Mouse (Mus musculus) forebrain, embryonic 14.5 days (tissue): ENCODE measurements around the gene Rps21. TPM values are rescaled to one million over a fixed set of nuclear protein-coding genes. Genes with fewer than 3 reads are reported as not detected.

Source experiments
- ATAC-seq: fragments of 200-750 bp; cut with Nextera tagmentation; 2 replicates; pipeline ENCODE4 v1.8.0; 2017; ENCODE audit warnings: mild to moderate bottlenecking, moderate library complexity
- DNase-seq: peaks from one replicate; pipeline ENCODE4 v3.0.0-alpha.2; 2015; ENCODE audit warnings: low spot score
- H3K27ac ChIP-seq: fragments of 300-500 bp; sonication (generic); 2 replicates; pipeline ENCODE4 v1.5.1; 2014; ENCODE audit warnings: low read depth, mild to moderate bottlenecking, control low read depth, low read length, moderate library complexity
- H3K27me3 ChIP-seq: fragments of 300-500 bp; sonication (generic); replicated peaks from 2 replicates; pipeline ENCODE4 v1.6.1; 2014; ENCODE audit warnings: low read length, control low read depth, mixed read lengths; ENCODE audit not compliant: control insufficient read depth, insufficient read depth
- H3K36me3 ChIP-seq: fragments of 300-500 bp; sonication (generic); 2 replicates; pipeline ENCODE4 v1.6.1; 2014; ENCODE audit warnings: low read length, control low read depth; ENCODE audit not compliant: control insufficient read depth, insufficient read depth
- H3K4me1 ChIP-seq: fragments of 300-500 bp; sonication (generic); 2 replicates; pipeline ENCODE4 v1.6.1; 2014; ENCODE audit warnings: antibody characterized with exemption, low read length, control low read depth; ENCODE audit not compliant: control insufficient read depth, insufficient read depth
- H3K4me2 ChIP-seq: fragments of 300-500 bp; sonication (generic); 2 replicates; pipeline ENCODE4 v1.6.1; 2014; ENCODE audit warnings: mild to moderate bottlenecking, control low read depth, low read length
- H3K4me3 ChIP-seq: fragments of 300-500 bp; sonication (generic); 2 replicates; pipeline ENCODE4 v1.5.1; 2014; ENCODE audit warnings: low read depth, low read length, control low read depth
- H3K9ac ChIP-seq: fragments of 300-500 bp; sonication (generic); 2 replicates; pipeline ENCODE4 v1.6.1; 2014; ENCODE audit warnings: mild to moderate bottlenecking, low read length, control low read depth, moderate library complexity
- H3K9me3 ChIP-seq: fragments of 300-500 bp; sonication (generic); replicated peaks from 2 replicates; pipeline ENCODE4 v1.6.1; 2016; ENCODE audit warnings: low read length, control low read depth, mixed read lengths; ENCODE audit not compliant: control insufficient read depth
- WGBS: fragments of 180-500 bp; shearing (Covaris S2); extraction: QIAGEN DNeasy Blood & Tissue Kit; methylation state at CpG from one replicate; pipeline ENCODE4 v1.1.7; 2014; 5-methylcytosine and 5-hydroxymethylcytosine counted together
- polyA plus RNA-seq: library from polyadenylated mRNA; unstranded; fragments of >200 nt; fragmentation: Nextera tagmentation; extraction: Ambion mirVana; gene quantifications from 2 replicates; pipeline ENCODE4 v1.2.1, GENCODE M21; 2014

The Rps21 gene
- polyA plus RNA-seq, 1 experiment from 2014 or later, result 523 TPM

DNA sequence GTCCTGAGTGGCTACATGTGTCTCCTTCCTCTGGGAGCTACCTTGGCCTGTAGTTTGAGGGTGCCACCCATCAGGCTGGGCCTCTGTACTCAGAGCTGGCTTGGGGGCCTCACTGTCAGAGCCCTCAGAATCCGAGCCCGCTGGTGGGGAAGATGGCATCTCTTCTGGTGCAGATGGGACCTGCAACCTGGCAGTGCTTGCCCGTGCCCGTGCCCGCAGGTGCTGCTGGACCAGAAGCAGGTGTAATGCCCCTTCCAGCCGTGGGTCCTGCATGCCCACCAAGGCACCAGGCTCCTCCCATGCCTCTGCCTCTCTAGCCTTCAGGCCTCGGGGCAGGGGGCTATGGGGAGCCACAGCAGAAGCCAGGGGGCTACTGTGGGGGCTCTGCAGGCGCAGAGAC, 22.1 kb downstream of the Rps21 start:
- Histone ChIP-seq H3K9me3 (no peaks in the 10 kb centered on the region), H3K4me3 (no peak overlapping the region), H3K4me1 (no peaks in the 10 kb centered on the region), H3K27me3 (no peaks in the 10 kb centered on the region), H3K27ac (no peak overlapping the region), H3K9ac (no peak overlapping the region), H3K4me2 (no peak overlapping the region), H3K36me3 (no peaks in the 10 kb centered on the region)
- no peak for DNase-seq
- WGBS, result 83% methylated on average over 8 of the region's 8 CpGs
- ATAC-seq, result no peak

DNA sequence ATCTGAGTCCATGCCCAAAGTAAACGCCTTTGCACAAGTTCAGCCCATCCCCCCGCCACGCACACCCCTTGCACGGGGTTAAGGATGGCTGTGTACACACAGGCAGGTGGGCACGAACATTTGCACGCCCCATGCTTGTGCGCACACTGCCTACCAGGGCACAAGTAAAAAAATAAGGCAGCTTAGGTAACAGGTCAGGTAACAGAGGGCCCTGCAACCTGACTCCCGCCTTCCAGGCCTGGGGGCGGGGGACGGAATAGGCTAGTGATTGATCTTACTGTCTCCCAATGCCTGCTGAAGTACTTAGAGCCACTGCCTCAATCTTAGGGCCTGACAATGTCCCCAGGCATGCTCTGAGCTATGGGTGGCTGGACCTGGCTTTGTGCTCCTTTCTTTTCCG, 31.8 kb downstream of the Rps21 start:
- H3K4me1 ChIP-seq, result no peaks in the 10 kb centered on the region
- H3K4me3 ChIP-seq, result no peak overlapping the region
- H3K9me3 ChIP-seq, result no peaks in the 10 kb centered on the region
- DNase-seq (no peak), ATAC-seq (no peak)
- no peak overlapping the region for H3K9ac ChIP-seq
- H3K36me3 ChIP-seq, result no peaks in the 10 kb centered on the region
- no peak overlapping the region for H3K27ac ChIP-seq
- H3K4me2 ChIP-seq, result no peak overlapping the region
- 59% methylated on average over 11 of the region's 11 CpGs for WGBS
- no peaks in the 10 kb centered on the region for H3K27me3 ChIP-seq

DNA sequence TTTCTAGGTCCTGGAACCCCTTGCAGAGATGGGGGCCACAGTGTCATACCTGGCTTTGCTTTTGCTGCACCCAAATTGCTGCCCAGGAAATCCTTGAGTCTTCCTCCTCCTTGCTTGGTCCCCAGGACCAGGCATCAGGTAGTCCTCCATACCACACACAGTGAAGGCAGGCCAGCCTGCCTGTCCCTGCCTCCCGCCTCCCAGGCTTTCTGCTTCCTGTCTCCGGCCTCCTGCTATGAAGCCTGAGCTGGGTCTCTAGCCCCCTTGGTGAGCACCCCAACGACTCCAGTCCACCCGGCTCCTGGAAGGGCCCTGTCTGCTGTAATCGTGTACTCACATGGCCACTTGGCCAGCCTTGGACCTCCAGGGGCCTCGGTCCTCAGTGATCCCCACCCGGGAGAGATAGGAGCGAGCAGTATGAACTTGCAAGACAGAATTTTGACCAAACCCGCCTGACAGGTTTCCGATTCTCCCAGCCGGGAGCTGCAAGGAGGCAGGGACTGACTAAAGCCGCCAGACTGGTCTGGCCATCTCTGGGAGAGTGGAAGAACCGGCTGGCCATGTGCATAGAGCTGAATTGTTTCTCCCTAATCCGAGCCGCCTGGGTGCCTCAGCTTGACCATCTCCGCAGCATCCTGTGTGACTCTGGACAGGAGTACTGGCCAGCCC, 32.4 kb downstream of the Rps21 start, which contains the start of gene Rbbp8nl:
TSS of gene Rbbp8nl (minus strand) at position 440 of the 669 bp plus-strand sequence.
- 45% methylated on average over 16 of the region's 16 CpGs for WGBS
- Histone ChIP-seq H3K4me2 (no peak within 1 kb of the TSS), H3K9ac (no peak within 1 kb of the TSS), H3K4me1 (no peaks in the 10 kb centered on the region), H3K36me3 (no peaks in the 10 kb centered on the region), H3K4me3 (no peak within 1 kb of the TSS), H3K27me3 (no peaks in the 10 kb centered on the region), H3K9me3 (no peaks in the 10 kb centered on the region), H3K27ac (no peak within 1 kb of the TSS)
- no peak for DNase-seq
- no peak for ATAC-seq

DNA sequence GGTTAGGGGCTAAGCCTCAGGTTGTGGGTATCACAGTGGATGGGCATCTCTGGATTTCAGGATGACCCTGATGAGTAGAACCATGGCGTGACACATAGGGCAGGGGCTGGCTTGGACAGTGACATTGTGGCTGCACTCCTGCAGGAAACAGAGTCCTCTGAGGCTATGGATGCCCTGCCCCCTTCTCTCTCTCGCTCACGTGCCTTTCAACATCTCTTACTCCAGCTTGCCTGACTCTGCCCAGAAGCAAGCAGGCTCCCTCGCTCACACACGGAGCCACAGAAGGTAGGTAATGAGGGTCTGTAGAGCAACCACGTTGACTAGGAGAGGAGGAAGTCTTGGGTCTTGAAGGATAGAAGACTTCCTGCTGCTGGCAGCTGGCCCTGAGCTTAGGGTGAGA, 33.3 kb downstream of the Rps21 start:
- H3K9me3 ChIP-seq, result no peaks in the 10 kb centered on the region
- DNase-seq, result no peak
- H3K27me3 ChIP-seq, result no peaks in the 10 kb centered on the region
- no peak overlapping the region for H3K4me3 ChIP-seq
- ATAC-seq, result no peak
- H3K4me2 ChIP-seq, result no peak overlapping the region
- 81% methylated on average over 6 of the region's 6 CpGs for WGBS
- H3K27ac ChIP-seq, result no peak overlapping the region
- H3K4me1 ChIP-seq, result no peaks in the 10 kb centered on the region
- H3K9ac ChIP-seq, result no peak overlapping the region
- H3K36me3 ChIP-seq, result no peaks in the 10 kb centered on the region

DNA sequence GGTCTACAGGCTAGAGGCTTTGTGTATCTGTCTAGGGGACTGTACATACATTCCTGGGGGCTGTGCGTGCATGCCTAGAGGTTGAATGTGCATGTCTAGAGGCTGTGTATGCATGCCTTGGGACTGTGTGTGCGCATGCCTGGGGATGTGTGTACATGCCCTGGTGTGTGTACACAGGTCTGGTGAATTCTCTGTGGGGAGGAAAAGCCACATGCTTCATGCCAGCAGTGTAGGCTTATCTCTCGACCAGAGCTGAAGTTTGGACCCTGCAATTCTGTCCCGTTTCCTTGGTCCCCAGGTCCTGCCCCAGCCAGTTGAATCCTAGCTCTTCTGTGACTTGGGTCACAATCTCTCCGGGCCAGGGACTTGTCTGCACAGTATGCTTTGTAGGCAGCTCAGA, 34.4 kb downstream of the Rps21 start:
- no peak for DNase-seq
- 83% methylated on average over 5 of the region's 5 CpGs for WGBS
- no peak overlapping the region for H3K4me2 ChIP-seq
- H3K9me3 ChIP-seq, result no peaks in the 10 kb centered on the region
- ATAC-seq, result no peak
- H3K36me3 ChIP-seq, result no peaks in the 10 kb centered on the region
- H3K27me3 ChIP-seq, result no peaks in the 10 kb centered on the region
- H3K4me3 ChIP-seq, result no peak overlapping the region
- no peaks in the 10 kb centered on the region for H3K4me1 ChIP-seq
- H3K9ac ChIP-seq, result no peak overlapping the region
- H3K27ac ChIP-seq, result no peak overlapping the region

- DNase-seq, result no peak
- no peak overlapping the region for H3K4me2 ChIP-seq
- WGBS, result 80% methylated on average over 4 of the region's 4 CpGs
- no peak overlapping the region for H3K4me3 ChIP-seq
- H3K4me1 ChIP-seq, result no peaks in the 10 kb centered on the region
- H3K27ac ChIP-seq, result no peak overlapping the region
- no peaks in the 10 kb centered on the region for H3K27me3 ChIP-seq
- ATAC-seq, result no peak
- no peaks in the 10 kb centered on the region for H3K36me3 ChIP-seq
- H3K9me3 ChIP-seq, result no peaks in the 10 kb centered on the region
- H3K9ac ChIP-seq, result no peak overlapping the region
Observed at GRCm38 (mm10) chr2:180292026-180292425, 34.8 kb downstream of the Rps21 start.

DNA sequence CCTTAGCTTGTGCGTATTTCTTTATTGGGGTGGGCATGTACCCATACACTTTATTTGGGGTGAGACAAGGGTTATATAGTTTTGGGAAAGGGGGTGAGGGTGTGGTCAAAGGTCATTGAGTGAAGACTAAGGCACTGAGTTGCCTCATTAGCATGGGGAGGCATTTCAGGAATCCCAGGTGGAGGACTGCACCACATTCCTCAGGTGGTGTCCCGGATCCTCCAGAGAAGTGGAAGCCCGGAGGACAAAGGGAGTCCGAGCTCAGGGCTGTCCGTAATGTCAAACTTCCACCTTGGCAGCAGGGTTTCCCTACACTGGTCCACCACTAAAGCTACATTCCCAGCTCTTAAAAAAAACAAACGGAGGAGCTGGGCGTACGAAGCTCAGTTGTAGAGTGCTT, 35.7 kb downstream of the Rps21 start:
- Histone ChIP-seq H3K27ac (no peak overlapping the region), H3K36me3 (no peaks in the 10 kb centered on the region), H3K4me2 (no peak overlapping the region), H3K9ac (no peak overlapping the region), H3K27me3 (no peaks in the 10 kb centered on the region), H3K4me1 (no peaks in the 10 kb centered on the region), H3K9me3 (no peaks in the 10 kb centered on the region), H3K4me3 (no peak overlapping the region)
- 77% methylated on average over 8 of the region's 8 CpGs for WGBS
- DNase-seq, result no peak
- ATAC-seq, result no peak

DNA sequence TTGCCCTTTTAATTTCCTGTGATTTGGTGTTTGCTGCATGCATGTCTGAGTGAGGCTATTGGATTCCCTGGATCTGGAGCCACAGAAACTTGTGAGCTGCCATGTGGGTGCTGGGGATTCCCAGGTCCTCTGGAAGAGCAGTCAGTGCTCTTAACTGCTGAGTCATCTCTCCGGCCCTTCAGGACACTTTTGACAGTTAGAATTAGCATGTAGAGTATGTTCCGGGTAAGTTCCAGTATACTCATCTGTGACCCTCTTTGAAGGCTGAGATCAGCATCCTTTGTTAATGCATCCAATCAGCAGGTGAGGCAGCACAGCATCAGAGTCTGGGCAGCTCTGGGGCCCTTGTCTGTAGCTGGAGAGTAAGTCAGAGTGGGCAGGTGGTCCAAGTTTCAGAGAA, 43.1 kb downstream of the Rps21 start:
- H3K9me3 ChIP-seq, result no peaks in the 10 kb centered on the region
- H3K4me2 ChIP-seq, result no peak overlapping the region
- no peak for DNase-seq
- no peaks in the 10 kb centered on the region for H3K27me3 ChIP-seq
- H3K4me3 ChIP-seq, result no peak overlapping the region
- no peak overlapping the region for H3K27ac ChIP-seq
- H3K9ac ChIP-seq, result no peak overlapping the region
- H3K36me3 ChIP-seq, result no peaks in the 10 kb centered on the region
- no peaks in the 10 kb centered on the region for H3K4me1 ChIP-seq
- ATAC-seq, result no peak
- 78% methylated on average over 2 of the region's 2 CpGs for WGBS

DNA sequence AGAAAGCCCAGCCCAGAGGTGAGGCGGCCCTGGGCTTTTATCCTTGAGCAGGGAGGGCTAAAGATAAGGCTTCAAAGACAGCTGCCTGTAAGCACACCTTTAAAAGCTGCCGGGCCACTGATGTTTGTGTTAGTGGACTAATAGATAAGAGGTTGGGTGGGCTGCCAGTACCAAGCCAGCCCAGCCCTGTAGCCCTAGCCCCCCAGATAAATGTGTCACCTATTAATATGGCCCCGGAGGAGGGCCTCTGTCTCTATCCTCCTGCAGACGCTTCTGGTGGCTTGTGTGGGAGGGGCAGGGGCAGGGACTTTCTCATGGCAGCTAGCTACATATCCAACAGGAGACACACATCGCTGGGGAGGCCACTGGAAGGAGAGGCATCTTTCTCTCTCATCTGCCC, 43.6 kb downstream of the Rps21 start:
- ATAC-seq, result no peak
- no peak overlapping the region for H3K9ac ChIP-seq
- 72% methylated on average over 5 of the region's 5 CpGs for WGBS

More for the DNA sequence above, 43.6 kb downstream of the Rps21 start:
- DNase-seq, result no peak
- H3K4me2 ChIP-seq, result no peak overlapping the region
- no peaks in the 10 kb centered on the region for H3K27me3 ChIP-seq
- no peaks in the 10 kb centered on the region for H3K9me3 ChIP-seq
- H3K27ac ChIP-seq, result no peak overlapping the region
- H3K4me1 ChIP-seq, result no peaks in the 10 kb centered on the region
- no peaks in the 10 kb centered on the region for H3K36me3 ChIP-seq
- no peak overlapping the region for H3K4me3 ChIP-seq
